Mouse (Mus musculus) lung, embryonic 15.5 days (tissue): ENCODE results near the gene Klhdc8a. TPM values are rescaled to one million over a fixed set of nuclear protein-coding genes. Genes with fewer than 3 reads are reported as not detected.
A peak's percentile ranks its signal among the peaks of the same experiment; 100 is the strongest.
"Not testable (repeated sequence)": the region's sequence is repeated elsewhere in the genome, so short reads cannot be mapped to it uniquely, and the experiment has no call there.

Experiments
- ATAC-seq: fragments of 200-750 bp; cut with Nextera tagmentation; 2 replicates; pipeline ENCODE4 v1.8.0; 2017; ENCODE audit warnings: moderate number of reproducible peaks, borderline replicate concordance; ENCODE audit not compliant: low FRiP score, low TSS enrichment; ENCODE audit errors: extremely low read depth
- H3K27ac ChIP-seq: fragments of 300-500 bp; sonication (generic); 2 replicates; pipeline ENCODE4 v1.5.1; 2015; ENCODE audit warnings: moderate library complexity, mild to moderate bottlenecking, inconsistent platforms
- H3K27me3 ChIP-seq: fragments of 300-500 bp; sonication (generic); 2 replicates; pipeline ENCODE4 v1.6.1; 2015; ENCODE audit warnings: inconsistent platforms
- H3K36me3 ChIP-seq: fragments of 300-500 bp; sonication (generic); 2 replicates; pipeline ENCODE4 v1.6.1; 2015; ENCODE audit warnings: inconsistent platforms
- H3K4me1 ChIP-seq: fragments of 300-500 bp; sonication (generic); 2 replicates; pipeline ENCODE4 v1.6.1; 2015; ENCODE audit warnings: inconsistent platforms
- H3K4me2 ChIP-seq: fragments of 300-500 bp; sonication (generic); 2 replicates; pipeline ENCODE4 v1.6.1; 2015; ENCODE audit warnings: inconsistent platforms, mild to moderate bottlenecking, moderate library complexity
- H3K4me3 ChIP-seq: fragments of 300-500 bp; sonication (generic); 2 replicates; pipeline ENCODE4 v1.5.1; 2015; ENCODE audit warnings: mild to moderate bottlenecking, inconsistent platforms
- H3K9ac ChIP-seq: fragments of 300-500 bp; sonication (generic); 2 replicates; pipeline ENCODE4 v1.6.1; 2015; ENCODE audit warnings: inconsistent platforms
- H3K9me3 ChIP-seq: fragments of 300-500 bp; sonication (generic); 2 replicates; pipeline ENCODE4 v1.6.1; 2016; ENCODE audit warnings: inconsistent platforms
- WGBS: fragments of 180-500 bp; shearing (Covaris S2); methylation state at CpG from one replicate; pipeline ENCODE4 v1.1.7; 2015; 5-methylcytosine and 5-hydroxymethylcytosine counted together
- polyA plus RNA-seq: library from polyadenylated mRNA; unstranded; fragments of >200 nt; fragmentation: Nextera tagmentation; extraction: Ambion mirVana; gene quantifications from 2 replicates; pipeline ENCODE4 v1.2.1, GENCODE M21; 2015

Gene Klhdc8a
- polyA plus RNA-seq, 1 experiment from 2014 or later, result 0.56 TPM

GRCm38 (mm10) chr1:132276694-132277093 is 21.7 kb upstream of the Klhdc8a start:
- Histone ChIP-seq H3K4me1 (no peaks in the 10 kb centered on the region), H3K27ac (no peak overlapping the region), H3K9ac (no peak overlapping the region), H3K9me3 (no peaks in the 10 kb centered on the region), H3K4me2 (no peak overlapping the region), H3K36me3 (no peaks in the 10 kb centered on the region), H3K27me3 (no peaks in the 10 kb centered on the region), H3K4me3 (no peak overlapping the region)
- WGBS, result 45% methylated on average over 3 of the region's 3 CpGs
- no peak for ATAC-seq

- H3K9ac ChIP-seq, result no peak overlapping the region
- H3K4me1 ChIP-seq, result no peaks in the 10 kb centered on the region
- H3K27ac ChIP-seq, result no peak overlapping the region
- no peak overlapping the region for H3K4me3 ChIP-seq
- no peak overlapping the region for H3K4me2 ChIP-seq
- ATAC-seq, result no peak
- no peaks in the 10 kb centered on the region for H3K27me3 ChIP-seq
- WGBS, result 44% methylated on average over 6 of the region's 6 CpGs
- H3K36me3 ChIP-seq, result no peaks in the 10 kb centered on the region
- H3K9me3 ChIP-seq, result no peaks in the 10 kb centered on the region
Observed at GRCm38 (mm10) chr1:132277124-132277523, 21.3 kb upstream of the Klhdc8a start.

DNA sequence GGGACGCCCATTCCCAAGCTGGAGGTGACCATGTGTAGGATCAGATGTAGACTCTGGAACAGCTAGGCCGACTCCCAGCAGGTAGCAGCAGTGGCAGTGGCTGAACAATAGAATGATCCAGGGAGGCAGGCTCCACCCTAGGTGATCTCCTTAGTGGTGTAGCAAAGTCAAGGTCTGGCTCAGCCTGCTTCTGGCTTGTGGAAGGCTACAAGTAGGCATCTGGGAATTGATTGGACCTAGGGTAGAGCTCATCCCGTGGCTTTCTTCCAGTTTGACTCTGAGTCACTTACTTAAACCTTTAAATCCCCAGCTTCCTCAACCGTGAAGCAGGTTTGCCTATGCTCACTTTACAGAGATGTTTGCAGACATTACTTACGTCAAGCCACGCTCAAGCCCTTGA is 17.8 kb upstream of the Klhdc8a start:
- not testable (repeated sequence) for H3K27me3 ChIP-seq, H3K27ac ChIP-seq, H3K4me3 ChIP-seq, H3K9me3 ChIP-seq, H3K9ac ChIP-seq, ATAC-seq, H3K4me2 ChIP-seq, H3K36me3 ChIP-seq, H3K4me1 ChIP-seq
- WGBS, result 57% methylated on average over 6 of the region's 6 CpGs

- Histone ChIP-seq H3K4me1 (no peaks in the 10 kb centered on the region), H3K9me3 (no peaks in the 10 kb centered on the region), H3K4me2 (no peak overlapping the region), H3K27ac (no peak overlapping the region), H3K36me3 (no peaks in the 10 kb centered on the region), H3K9ac (no peak overlapping the region), H3K27me3 (no peaks in the 10 kb centered on the region; the same call in 1 of the 2 replicates), H3K4me3 (no peak overlapping the region)
- no peak for ATAC-seq
- WGBS, result 47% methylated on average over 8 of the region's 8 CpGs
Observed at GRCm38 (mm10) chr1:132281523-132282176, 16.8 kb upstream of the Klhdc8a start.

DNA sequence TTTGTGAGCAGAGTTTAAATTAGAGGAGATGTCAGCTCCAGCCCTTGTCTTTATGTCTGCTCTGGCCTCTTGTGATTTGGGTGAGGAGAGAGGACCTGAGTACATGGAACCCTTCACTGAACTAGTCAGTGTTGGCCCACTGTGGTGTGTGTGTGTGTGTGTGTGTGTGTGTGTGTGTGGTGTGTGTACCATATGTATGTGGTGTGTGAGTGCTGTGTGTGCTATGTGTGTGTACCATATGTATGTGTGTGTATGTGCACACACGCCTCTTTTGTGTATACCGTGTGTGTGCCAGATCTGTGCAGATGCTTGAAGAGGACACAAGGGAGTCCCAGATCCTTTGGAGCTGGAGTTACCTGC is 16.3 kb upstream of the Klhdc8a start:
- Histone ChIP-seq H3K27me3 (no peaks in the 10 kb centered on the region; the same call in 1 of the 2 replicates), H3K9ac (no peak overlapping the region), H3K4me2 (no peak overlapping the region), H3K4me3 (no peak overlapping the region), H3K36me3 (no peaks in the 10 kb centered on the region), H3K9me3 (no peaks in the 10 kb centered on the region), H3K4me1 (no peaks in the 10 kb centered on the region), H3K27ac (no peak overlapping the region)
- ATAC-seq, result no peak
- 96% methylated on average over 2 of the region's 2 CpGs for WGBS

GRCm38 (mm10) chr1:132283018-132283417 is 15.4 kb upstream of the Klhdc8a start:
- H3K27ac ChIP-seq, result no peak overlapping the region
- H3K4me2 ChIP-seq, result no peak overlapping the region
- H3K9ac ChIP-seq, result no peak overlapping the region
- ATAC-seq, result no peak
- WGBS, result 73% methylated on average over 13 of the region's 13 CpGs
- no peaks in the 10 kb centered on the region for H3K9me3 ChIP-seq
- H3K4me3 ChIP-seq, result no peak overlapping the region
- peaks cover 7% of the 10 kb centered on the region; the same call in 1 of the 2 replicates for H3K4me1 ChIP-seq
- no peaks in the 10 kb centered on the region for H3K36me3 ChIP-seq
- no peaks in the 10 kb centered on the region; the same call in 1 of the 2 replicates for H3K27me3 ChIP-seq

DNA sequence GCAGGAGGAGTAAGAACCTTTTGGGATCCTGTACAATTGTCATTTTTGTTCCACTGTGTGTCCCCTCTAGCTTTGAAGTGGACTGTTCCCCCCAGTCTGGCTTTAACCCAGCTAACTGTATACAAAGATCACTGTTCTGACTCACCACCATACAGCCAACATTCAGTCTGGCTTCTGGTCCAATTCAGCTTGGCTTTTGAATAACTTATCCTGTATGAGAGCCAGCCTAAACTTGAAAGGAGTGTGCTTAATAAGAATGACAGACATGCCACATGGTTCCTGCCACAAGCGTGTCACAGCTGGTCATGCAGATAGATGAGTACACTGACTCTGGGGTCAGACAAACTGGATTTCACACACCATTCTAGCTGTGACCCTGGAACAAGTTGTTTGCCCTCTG is 11.7 kb upstream of the Klhdc8a start:
- Histone ChIP-seq H3K4me1 (peaks cover 15% of the 10 kb centered on the region), H3K4me2 (no peak overlapping the region), H3K27ac (no peak overlapping the region), H3K9me3 (no peaks in the 10 kb centered on the region), H3K9ac (no peak overlapping the region), H3K36me3 (no peaks in the 10 kb centered on the region), H3K27me3 (no peaks in the 10 kb centered on the region; the same call in 1 of the 2 replicates), H3K4me3 (no peak overlapping the region)
- ATAC-seq, result no peak
- WGBS, result 71% methylated on average over 1 of the region's 1 CpGs

DNA sequence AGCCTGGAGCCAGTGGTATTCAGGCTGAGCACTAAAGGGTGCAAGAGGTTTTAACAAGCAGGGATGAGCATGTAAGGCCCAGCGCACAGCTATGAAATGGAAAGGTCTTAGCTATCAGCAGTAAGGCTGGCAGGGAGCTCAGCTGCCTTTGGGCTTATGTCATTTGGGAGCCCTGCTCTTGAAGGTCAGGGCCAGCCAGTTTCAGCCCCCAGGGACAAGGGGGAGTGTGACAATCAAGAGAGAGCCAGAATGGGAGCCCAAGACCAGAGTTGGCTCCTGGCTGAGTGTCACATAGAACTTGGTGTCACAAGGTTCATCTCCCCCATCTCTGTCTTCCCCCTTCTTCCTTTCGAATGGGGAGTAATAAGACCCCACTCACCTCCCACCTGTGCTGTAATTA is 11.0 kb upstream of the Klhdc8a start:
- Histone ChIP-seq H3K4me3 (no peak overlapping the region), H3K27me3 (no peaks in the 10 kb centered on the region; the same call in 1 of the 2 replicates), H3K36me3 (no peaks in the 10 kb centered on the region), H3K4me2 (no peak overlapping the region), H3K9ac (no peak overlapping the region), H3K4me1 (peaks cover 22% of the 10 kb centered on the region), H3K27ac (no peak overlapping the region), H3K9me3 (no peaks in the 10 kb centered on the region)
- 68% methylated on average over 2 of the region's 2 CpGs for WGBS
- no peak for ATAC-seq

DNA sequence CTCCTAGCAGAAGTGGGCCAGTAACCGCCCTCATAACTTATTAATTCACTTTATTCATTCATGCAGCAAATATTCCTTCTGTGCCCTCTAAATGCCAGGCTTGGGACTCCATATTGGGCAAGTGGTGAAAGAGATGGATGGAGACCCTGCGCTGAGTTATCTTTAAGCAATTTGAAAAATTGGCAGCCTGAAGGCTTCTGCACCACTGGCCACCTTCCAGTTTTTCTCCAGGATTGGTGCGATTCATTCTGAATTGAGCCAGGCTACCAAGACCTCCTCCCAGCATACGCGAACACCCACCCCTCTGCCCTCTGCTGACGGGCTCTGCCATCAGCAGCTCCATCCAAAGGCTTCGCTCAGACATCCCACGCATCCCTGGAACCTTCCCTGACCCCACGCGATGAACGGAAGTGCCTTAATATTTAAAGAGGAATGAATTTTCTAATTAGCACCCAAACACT is 10.4 kb upstream of the Klhdc8a start:
- H3K9me3 ChIP-seq, result no peaks in the 10 kb centered on the region
- no peak for ATAC-seq
- H3K4me3 ChIP-seq, result no peak overlapping the region
- no peak overlapping the region for H3K27ac ChIP-seq
- no peak overlapping the region for H3K9ac ChIP-seq
- no peaks in the 10 kb centered on the region; the same call in 1 of the 2 replicates for H3K27me3 ChIP-seq
- no peak overlapping the region for H3K4me2 ChIP-seq
- H3K4me1 ChIP-seq, result peaks cover 28% of the 10 kb centered on the region
- no peaks in the 10 kb centered on the region for H3K36me3 ChIP-seq
- 28% methylated on average over 11 of the region's 11 CpGs for WGBS

- Histone ChIP-seq H3K9ac (no peak overlapping the region), H3K9me3 (no peaks in the 10 kb centered on the region), H3K36me3 (no peaks in the 10 kb centered on the region), H3K27me3 (no peaks in the 10 kb centered on the region), H3K27ac (no peak overlapping the region), H3K4me1 (peaks cover 41% of the 10 kb centered on the region), H3K4me3 (no peak overlapping the region), H3K4me2 (no peak overlapping the region)
- ATAC-seq, result no peak
- WGBS, result 67% methylated on average over 6 of the region's 6 CpGs
Observed at GRCm38 (mm10) chr1:132289965-132290364, 8.5 kb upstream of the Klhdc8a start.

DNA sequence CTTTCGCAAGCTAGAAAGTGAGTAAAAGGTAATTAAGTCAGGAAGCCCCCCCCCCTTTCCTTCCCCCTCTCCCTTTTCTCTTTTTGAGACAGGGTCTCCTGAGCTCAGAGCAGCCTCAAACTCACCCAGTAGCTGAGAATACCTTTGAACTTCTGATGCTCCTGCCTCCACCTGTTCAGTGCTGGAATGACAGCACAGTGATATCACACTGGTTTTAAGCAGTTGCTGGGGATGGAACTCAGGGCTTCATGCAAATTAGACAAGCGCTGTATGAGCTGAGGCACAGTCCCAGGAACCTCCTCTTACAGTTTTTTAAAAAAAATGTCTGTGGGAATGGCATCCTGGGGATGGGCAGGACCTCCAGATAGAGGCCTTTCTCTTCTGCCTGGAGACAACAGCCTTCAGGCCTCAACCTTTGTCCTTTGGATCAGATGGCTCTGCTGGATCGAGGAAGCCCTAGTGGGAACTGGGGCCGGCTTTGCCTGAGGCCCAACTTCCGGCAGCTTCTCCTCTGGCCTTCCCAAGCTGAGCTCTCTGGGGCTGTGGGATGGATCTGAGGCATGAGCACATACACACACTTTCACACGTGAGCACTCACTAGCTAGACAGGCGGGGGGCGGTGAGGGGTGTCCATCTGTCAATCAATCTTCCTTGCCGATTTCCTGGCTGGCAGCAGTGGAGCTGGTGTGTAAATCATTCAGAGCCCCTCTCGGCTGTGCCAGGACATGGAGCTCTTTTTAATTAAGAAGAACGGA is 7.3 kb upstream of the Klhdc8a start:
- Histone ChIP-seq H3K4me1 (peaks cover 52% of the 10 kb centered on the region), H3K27me3 (no peaks in the 10 kb centered on the region), H3K36me3 (no peaks in the 10 kb centered on the region), H3K4me2 (no peak overlapping the region), H3K27ac (peak overlapping the region; percentile 88), H3K4me3 (no peak overlapping the region), H3K9me3 (no peaks in the 10 kb centered on the region), H3K9ac (peak overlapping the region; percentile 5; the same call in 1 of the 2 replicates)
- 48% methylated on average over 11 of the region's 11 CpGs for WGBS
- no peak for ATAC-seq

DNA sequence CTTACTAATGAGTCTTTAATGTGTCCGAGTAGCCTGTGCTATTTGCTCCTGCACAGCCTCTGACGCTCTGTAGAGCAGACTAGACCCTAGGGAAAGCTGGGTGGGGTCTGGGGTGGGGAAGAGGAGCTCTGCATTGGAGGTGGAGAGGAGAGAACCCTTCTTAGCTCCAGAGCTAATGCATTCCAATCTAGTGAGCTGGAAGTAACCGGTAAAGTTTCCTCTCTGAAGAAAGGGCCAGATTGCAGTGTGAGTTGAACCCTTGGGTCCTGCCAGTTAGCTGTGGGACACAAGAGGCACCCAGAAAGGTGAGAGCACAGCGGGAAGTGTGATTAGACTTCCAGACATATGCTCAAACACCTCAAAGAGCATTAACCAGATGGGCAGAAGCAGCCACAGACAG is 6.7 kb upstream of the Klhdc8a start:
- 28% methylated on average over 4 of the region's 4 CpGs for WGBS

More for the DNA sequence above, 6.7 kb upstream of the Klhdc8a start:
- H3K9ac ChIP-seq, result no peak overlapping the region
- ATAC-seq, result no peak
- H3K27me3 ChIP-seq, result no peaks in the 10 kb centered on the region
- H3K4me3 ChIP-seq, result no peak overlapping the region
- H3K9me3 ChIP-seq, result no peaks in the 10 kb centered on the region
- peak overlapping the region; percentile 88 for H3K27ac ChIP-seq
- no peaks in the 10 kb centered on the region for H3K36me3 ChIP-seq
- no peak overlapping the region for H3K4me2 ChIP-seq
- H3K4me1 ChIP-seq, result peaks cover 58% of the 10 kb centered on the region
